Mouse (Mus musculus) MEL (cell line): Measurements from ENCODE around the gene Ephx1.

Experiments
- CTCF ChIP-seq, 3 experiments: IDR thresholded peaks in 2 of 3; conservative IDR thresholded peaks in 1 of 3; 2 replicates each; pipeline ENCODE4 v1.5.1; 2011 to 2012; ENCODE audit warnings: low read length in 3 of 3, low read depth in 2 of 3, mild to moderate bottlenecking in 2 of 3, improper control_type of control experiment in 1 of 3, inconsistent platforms in 1 of 3, mixed read lengths in 1 of 3, moderate library complexity in 1 of 3; ENCODE audit not compliant: control insufficient read depth in 1 of 3, insufficient read depth in 1 of 3, poor library complexity in 1 of 3, severe bottlenecking in 1 of 3
- EP300 ChIP-seq, 2 experiments: IDR thresholded peaks; 2 replicates each; pipeline ENCODE4 v1.6.1; 2011; ENCODE audit warnings: improper control_type of control experiment in 2 of 2, low read length in 2 of 2, low read depth in 1 of 2, mild to moderate bottlenecking in 1 of 2
- MYC ChIP-seq: IDR thresholded peaks from 2 replicates; pipeline ENCODE4 v1.6.1; 2011; ENCODE audit warnings: low read depth, mild to moderate bottlenecking, low read length, improper control_type of control experiment, moderate library complexity
- POLR2A ChIP-seq, 2 experiments: IDR thresholded peaks; 2 replicates each; pipeline ENCODE4 v1.6.1; 2011 to 2012; ENCODE audit warnings: low read length in 2 of 2, mild to moderate bottlenecking in 2 of 2, control low read depth in 1 of 2, improper control_type of control experiment in 1 of 2, low read depth in 1 of 2, moderate library complexity in 1 of 2; ENCODE audit not compliant: control insufficient read depth in 1 of 2, insufficient read depth in 1 of 2, poor library complexity in 1 of 2
- ZNF384 ChIP-seq: IDR thresholded peaks from 2 replicates; pipeline ENCODE4 v1.6.1; 2012; ENCODE audit warnings: low read depth, mild to moderate bottlenecking, inconsistent platforms, low read length, improper control_type of control experiment

DNA sequence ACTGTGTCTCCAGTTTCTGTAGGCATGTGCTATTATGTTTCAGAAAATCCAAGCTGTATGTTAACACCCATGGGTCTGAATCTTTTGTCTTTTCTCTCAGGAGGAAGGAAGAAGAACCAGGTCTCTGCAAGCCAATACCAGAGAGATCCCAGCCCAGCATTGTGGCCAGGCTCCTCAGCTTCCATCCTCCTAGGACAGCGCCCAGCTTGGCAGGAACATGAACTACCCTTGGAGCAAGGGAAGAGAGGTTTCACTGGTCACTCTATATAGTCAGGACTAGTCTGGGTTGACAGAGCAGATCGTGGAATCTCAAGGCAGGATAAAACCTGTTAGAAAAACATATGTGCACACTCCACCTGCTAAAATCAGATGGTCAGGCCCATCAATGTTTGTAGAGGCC lies 16.9 kb downstream of the Ephx1 start:
- TF ChIP-seq POLR2A (IDR thresholded peaks at IDR 0.05; ENCODE audit: control insufficient read depth in 1 of 2, insufficient read depth in 1 of 2, low read depth in 1 of 2, low read length in 2 of 2, poor library complexity in 1 of 2) (no peak), CTCF (IDR thresholded peaks at IDR 0.05 in 2 of 3, conservative IDR thresholded peaks at IDR 0.05 in 1 of 3; ENCODE audit: control insufficient read depth in 1 of 3, insufficient read depth in 1 of 3, low read depth in 2 of 3, low read length in 3 of 3, poor library complexity in 1 of 3, severe bottlenecking in 1 of 3) (no peak), ZNF384 (no peak), EP300 (IDR thresholded peaks at IDR 0.05; ENCODE audit: low read depth in 1 of 2, low read length in 2 of 2) (no peak), MYC (no peak)
